8 mouse cellular contexts compared by ENCODE assay signal in genomic region chr11:113703758-113704157, GRCm38 (mm10). TPM values are rescaled to one million over a fixed set of nuclear protein-coding genes. Genes with fewer than 3 reads are reported as not detected.
A peak's percentile ranks its signal among the peaks of the same experiment; 100 is the strongest.
DNase-seq lines count a peak whose midpoint lies in the region; ATAC-seq lines count a peak whose summit lies in the region.

No protein-coding gene starts in this region.

- H3K4me3 ChIP-seq in intestine, embryonic 16.5 days (ENCODE audit: low read length): no peak overlapping the region
- H3K4me3 ChIP-seq in midbrain, embryonic 13.5 days (replicated peaks): no peak overlapping the region

- intact Hi-C loops in left cerebral cortex, postnatal 4 days (cut with DNase I): loop anchor here (2.0 kb wide), 1 partner anchor 107 kb away; no protein-coding TSS in a partner anchor

- WGBS in intestine, embryonic 16.5 days: 28% methylated on average over 5 of the region's 5 CpGs
- 46% methylated on average over 5 of the region's 5 CpGs for WGBS in midbrain, embryonic 13.5 days

- H3K27ac ChIP-seq in intestine, embryonic 16.5 days (ENCODE audit: low read length): no peak overlapping the region
- H3K27ac ChIP-seq in midbrain, embryonic 13.5 days: no peak overlapping the region

- no peak overlapping the region; the same call in 1 of the 2 replicates for H3K9ac ChIP-seq in intestine, embryonic 16.5 days (ENCODE audit: low read depth, low read length)
- no peak overlapping the region for H3K9ac ChIP-seq in midbrain, embryonic 13.5 days (replicated peaks)

- DNase-seq in urinary bladder, adult 18-20 months (ENCODE audit: low spot score in 2 of 2): peak; percentile 64 to 70
- no peak for DNase-seq in urinary bladder, postnatal 10 days (ENCODE audit: low spot score)
- peak; percentile 75 for DNase-seq in gastrocnemius, postnatal 10 days
- DNase-seq in left cerebral cortex, postnatal 4 days: peak; percentile 66
- peak; percentile 70 to 88 for DNase-seq in spleen, postnatal 4 days (ENCODE audit: low spot score in 2 of 2)

- H3K4me1 ChIP-seq in intestine, embryonic 16.5 days (ENCODE audit: control insufficient read depth, insufficient read depth, low read length): peaks cover 10% of the 10 kb centered on the region
- peaks cover 4% of the 10 kb centered on the region for H3K4me1 ChIP-seq in midbrain, embryonic 13.5 days (replicated peaks)

- no peaks in the 10 kb centered on the region for H3K36me3 ChIP-seq in intestine, embryonic 16.5 days (ENCODE audit: control insufficient read depth, insufficient read depth, low read length)
- H3K36me3 ChIP-seq in midbrain, embryonic 13.5 days: peaks cover 25% of the 10 kb centered on the region

- peak; percentile 94 for ATAC-seq in common myeloid progenitor, adult 5-6 weeks (replicated peaks; ENCODE audit: low read depth, poor library complexity, severe bottlenecking)
- ATAC-seq in intestine, embryonic 16.5 days: peak; percentile 65
- peak; percentile 75 for ATAC-seq in midbrain, embryonic 13.5 days

- H3K27me3 ChIP-seq in intestine, embryonic 16.5 days (replicated peaks; ENCODE audit: control insufficient read depth, insufficient read depth, low read length): no peaks in the 10 kb centered on the region
- peaks cover 11% of the 10 kb centered on the region for H3K27me3 ChIP-seq in midbrain, embryonic 13.5 days

- no peaks in the 10 kb centered on the region for H3K9me3 ChIP-seq in intestine, embryonic 16.5 days (ENCODE audit: control insufficient read depth, low read length)
- H3K9me3 ChIP-seq in midbrain, embryonic 13.5 days: no peaks in the 10 kb centered on the region

- H3K4me2 ChIP-seq in intestine, embryonic 16.5 days (ENCODE audit: low read depth, low read length): no peak overlapping the region
- H3K4me2 ChIP-seq in midbrain, embryonic 13.5 days (replicated peaks): no peak overlapping the region

RNA-seq across cellular contexts. Expression of gene Cpsf4l, which starts 6.1 kb away (rescaled TPM):
- total RNA-seq in common myeloid progenitor, adult 5-6 weeks (2017): not detected in 2 replicates
- not detected for total RNA-seq in gastrocnemius, postnatal 10 days (2021)
- polyA plus RNA-seq in intestine, embryonic 16.5 days (2015; fragmentation: Nextera tagmentation; extraction: Ambion mirVana): 0.12 and 0.33 TPM in 2 replicates
- total RNA-seq in left cerebral cortex, postnatal 4 days (2021): not detected
- 0.31 and 0.54 TPM in 2 replicates for polyA plus RNA-seq in midbrain, embryonic 13.5 days (2015; fragmentation: Nextera tagmentation; extraction: Ambion mirVana)

RNA-seq across cellular contexts. Expression of gene D11Wsu47e, which starts 19.5 kb away (rescaled TPM):
- 10.4 and 19.1 TPM in 2 replicates for total RNA-seq in common myeloid progenitor, adult 5-6 weeks (2017)
- 10 to 100 TPM in 1 of 2 experiments, 1 to 10 TPM in 1; 7.3 to 10.9 TPM for total RNA-seq in gastrocnemius, postnatal 10 days (2021)
- 13.8 and 14.5 TPM in 2 replicates for polyA plus RNA-seq in intestine, embryonic 16.5 days (2015; fragmentation: Nextera tagmentation; extraction: Ambion mirVana)
- 10 to 100 TPM; 19.2 to 19.4 TPM for total RNA-seq in left cerebral cortex, postnatal 4 days (2021)
- polyA plus RNA-seq in midbrain, embryonic 13.5 days (2015; fragmentation: Nextera tagmentation; extraction: Ambion mirVana): 21.4 and 26.7 TPM in 2 replicates

RNA-seq across cellular contexts. Expression of gene Fam104a, which starts 19.8 kb away (rescaled TPM):
- 21.9 and 22.5 TPM in 2 replicates for total RNA-seq in common myeloid progenitor, adult 5-6 weeks (2017)
- total RNA-seq in gastrocnemius, postnatal 10 days (2021): 10 to 100 TPM; 34.8 to 37.9 TPM
- polyA plus RNA-seq in intestine, embryonic 16.5 days (2015; fragmentation: Nextera tagmentation; extraction: Ambion mirVana): 40.5 and 41.7 TPM in 2 replicates
- 10 to 100 TPM; 28.1 to 29.3 TPM for total RNA-seq in left cerebral cortex, postnatal 4 days (2021)
- polyA plus RNA-seq in midbrain, embryonic 13.5 days (2015; fragmentation: Nextera tagmentation; extraction: Ambion mirVana): 44.7 and 47.9 TPM in 2 replicates

RNA-seq across cellular contexts. Expression of gene Cdc42ep4, which starts 47.9 kb away (rescaled TPM):
- 10.9 and 12.4 TPM in 2 replicates for total RNA-seq in common myeloid progenitor, adult 5-6 weeks (2017)
- 10 to 100 TPM; 19.1 to 22.0 TPM for total RNA-seq in gastrocnemius, postnatal 10 days (2021)
- polyA plus RNA-seq in intestine, embryonic 16.5 days (2015; fragmentation: Nextera tagmentation; extraction: Ambion mirVana): 59.0 and 60.3 TPM in 2 replicates
- 10 to 100 TPM; 53.1 to 53.4 TPM for total RNA-seq in left cerebral cortex, postnatal 4 days (2021)
- 80.0 and 82.7 TPM in 2 replicates for polyA plus RNA-seq in midbrain, embryonic 13.5 days (2015; fragmentation: Nextera tagmentation; extraction: Ambion mirVana)

RNA-seq across cellular contexts. Expression of gene Slc39a11, which starts 53.9 kb away (rescaled TPM):
- total RNA-seq in common myeloid progenitor, adult 5-6 weeks (2017): 19.0 and 25.3 TPM in 2 replicates
- total RNA-seq in gastrocnemius, postnatal 10 days (2021): 1 to 10 TPM; 4.9 to 7.2 TPM
- polyA plus RNA-seq in intestine, embryonic 16.5 days (2015; fragmentation: Nextera tagmentation; extraction: Ambion mirVana): 52.8 and 56.5 TPM in 2 replicates
- total RNA-seq in left cerebral cortex, postnatal 4 days (2021): 10 to 100 TPM; 23.5 to 26.1 TPM
- polyA plus RNA-seq in midbrain, embryonic 13.5 days (2015; fragmentation: Nextera tagmentation; extraction: Ambion mirVana): 29.8 and 31.2 TPM in 2 replicates
